Mouse (Mus musculus) spleen, adult 2 months (tissue): ENCODE measurements around the gene Gas7.

Experiments used
- CTCF ChIP-seq: fragments of 200-500 bp; IDR thresholded peaks from 2 replicates; pipeline ENCODE4 v1.5.1; 2011; ENCODE audit warnings: mild to moderate bottlenecking, inconsistent platforms; ENCODE audit not compliant: insufficient read depth, insufficient read length, insufficient replicate concordance; ENCODE audit errors: extremely low read depth
- POLR2A ChIP-seq: fragments of 200-500 bp; IDR thresholded peaks from 2 replicates; pipeline ENCODE4 v1.6.1; 2011; ENCODE audit warnings: low read depth, low read length, inconsistent platforms

- TF ChIP-seq CTCF, result no peak
- no peak for TF ChIP-seq POLR2A
Observed at GRCm38 (mm10) chr11:67686109-67686508, 230.9 kb downstream of the Gas7 start.
